Mouse (Mus musculus): ENCODE measurements at regions not wholly inside any gene's neighbourhood (a gene's known extent, or its start where the extent isn't known, plus 50 kb on each side); places are given as distances from the start of the nearest gene placed in this dataset.
"Not testable (repeated sequence)": the region's sequence is repeated elsewhere in the genome, so short reads cannot be mapped to it uniquely, and the experiment has no call there.

DNA sequence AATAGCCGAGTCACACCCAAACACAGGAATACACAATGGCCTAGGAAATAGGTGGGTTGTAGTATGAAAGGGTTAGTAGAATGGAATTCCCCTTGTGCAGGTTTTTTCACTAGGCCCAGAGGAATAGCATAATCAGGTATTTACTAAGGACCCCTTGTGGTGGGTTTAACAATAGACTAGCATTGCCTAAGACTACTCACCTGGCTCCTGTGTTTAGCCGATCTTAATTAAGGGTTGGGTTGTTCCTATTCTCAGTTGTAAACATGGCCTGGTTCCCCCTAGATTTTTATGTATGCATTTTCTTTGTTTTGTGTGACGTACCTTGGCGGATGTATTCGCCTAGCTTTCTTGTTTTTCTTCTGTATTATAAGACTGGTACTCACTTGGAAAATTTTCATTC, 90.8 kb upstream of the Srd5a2 start:
- DNase-seq (ENCODE audit: low spot score in 2 of 2) = not testable (repeated sequence)

DNA sequence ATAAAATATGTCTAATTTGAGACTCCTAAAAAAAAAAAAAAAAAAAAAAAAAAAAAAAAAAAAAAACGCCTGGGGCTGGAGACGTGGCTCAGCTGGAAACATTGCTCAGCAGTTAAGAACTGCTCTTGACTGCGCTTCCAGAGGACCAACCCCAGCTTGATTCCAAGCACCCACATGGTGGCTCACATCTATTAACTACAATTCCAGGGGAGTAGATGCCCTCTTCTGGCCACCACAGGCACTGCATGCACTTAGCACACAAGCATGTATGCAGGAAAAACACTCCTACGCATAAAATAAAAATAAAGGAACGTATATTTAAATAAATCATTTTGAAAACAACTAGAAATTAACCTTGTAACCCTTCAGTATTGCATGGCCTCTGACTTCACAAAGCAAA, 87.3 kb upstream of the Srd5a2 start:
- peak in 1 of 2 experiments; percentile 38 for DNase-seq (ENCODE audit: low spot score in 2 of 2)

DNA sequence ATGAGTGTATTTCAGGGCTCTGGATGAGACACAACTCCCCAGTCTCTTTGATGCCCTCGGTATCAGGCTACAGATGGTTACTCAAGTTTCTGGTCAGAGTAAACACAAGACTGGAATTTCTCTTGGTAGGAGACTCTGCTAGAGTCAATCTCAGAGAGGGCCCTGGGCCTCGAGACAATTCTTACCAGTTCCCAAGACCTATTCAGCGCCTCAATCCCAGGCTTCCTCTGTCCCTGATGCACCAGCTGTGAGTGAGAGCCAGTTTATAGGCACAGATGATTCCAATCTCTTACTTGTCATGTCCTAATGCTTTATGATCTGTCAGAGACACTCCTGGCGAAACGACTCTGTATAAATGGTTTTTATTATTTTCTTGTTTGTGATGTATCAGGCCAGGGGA, 83.8 kb upstream of the Srd5a2 start:
- DNase-seq (ENCODE audit: low spot score in 2 of 2) = no peak

DNA sequence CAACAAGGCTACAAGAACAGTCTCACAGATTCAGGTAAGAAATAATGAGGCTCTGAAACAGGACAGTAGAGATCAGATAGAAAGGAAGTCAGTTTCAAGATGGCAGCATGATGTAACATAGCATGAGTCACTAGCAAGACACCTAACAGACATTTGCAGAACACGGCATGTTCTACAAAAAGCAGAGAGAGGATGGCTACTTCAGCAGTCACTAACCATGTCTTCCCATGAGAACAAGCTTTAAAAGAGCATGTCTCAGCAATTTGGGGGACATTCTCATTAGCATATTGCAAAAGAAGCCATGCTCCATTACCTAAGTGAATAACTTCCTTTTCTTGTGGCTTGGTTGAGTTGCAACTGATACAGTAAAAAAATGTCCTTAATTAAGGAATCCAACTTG, 75.2 kb upstream of the Srd5a2 start:
- no peak for DNase-seq (ENCODE audit: low spot score in 2 of 2)

DNA sequence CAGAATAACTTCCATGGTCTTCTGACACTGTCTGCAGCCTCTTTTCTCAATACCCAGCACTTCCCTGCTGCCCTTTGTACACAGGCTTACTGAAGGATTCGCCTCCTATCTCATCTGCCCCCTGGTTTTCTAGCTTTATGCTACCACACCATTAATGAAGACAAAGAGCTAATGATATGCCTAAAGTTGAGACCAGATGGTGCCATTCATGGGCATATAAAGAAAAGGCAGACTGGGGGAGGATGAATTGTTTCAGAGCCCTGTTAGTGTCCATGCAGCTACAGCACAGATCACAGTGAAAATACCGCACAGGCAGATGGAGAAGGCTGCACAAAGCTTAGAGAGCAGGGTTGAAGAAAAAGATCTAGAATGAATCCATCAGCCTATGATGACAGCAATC, 73.3 kb upstream of the Srd5a2 start:
- DNase-seq (ENCODE audit: low spot score in 2 of 2) = no peak

Measured in spleen, postnatal 10 days (tissue).